Mouse (Mus musculus) embryonic facial prominence, embryonic 10.5 days (tissue): Measurements from ENCODE around the gene Tnfsfm13. TPM values are rescaled to one million over a fixed set of nuclear protein-coding genes. Genes with fewer than 3 reads are reported as not detected.

Experiments used
- DNase-seq: peaks from one replicate; pipeline ENCODE4 v3.0.0-alpha.2; 2017; ENCODE audit warnings: low spot score
- H3K27ac ChIP-seq: fragments of 300-500 bp; sonication (generic); replicated peaks from 2 replicates; pipeline ENCODE4 v1.5.1; 2016; ENCODE audit warnings: mild to moderate bottlenecking
- H3K27me3 ChIP-seq: fragments of 300-500 bp; sonication (generic); replicated peaks from 2 replicates; pipeline ENCODE4 v1.6.1; 2016; ENCODE audit warnings: low read depth, mild to moderate bottlenecking; ENCODE audit not compliant: poor library complexity, severe bottlenecking
- H3K36me3 ChIP-seq: fragments of 300-500 bp; sonication (generic); replicated peaks from 2 replicates; pipeline ENCODE4 v1.6.1; 2016; ENCODE audit warnings: mild to moderate bottlenecking, moderate library complexity
- H3K4me1 ChIP-seq: fragments of 300-500 bp; sonication (generic); 2 replicates; pipeline ENCODE4 v1.6.1; 2016
- H3K4me3 ChIP-seq: fragments of 300-500 bp; sonication (generic); 2 replicates; pipeline ENCODE4 v1.5.1; 2016; ENCODE audit warnings: mild to moderate bottlenecking, moderate library complexity
- H3K9me3 ChIP-seq: fragments of 300-500 bp; sonication (generic); 2 replicates; pipeline ENCODE4 v1.6.1; 2016; ENCODE audit warnings: mild to moderate bottlenecking
- WGBS: fragments of 180-500 bp; shearing (Covaris S2); methylation state at CpG from one replicate; pipeline ENCODE4 v1.1.7; 2016; 5-methylcytosine and 5-hydroxymethylcytosine counted together
- polyA plus RNA-seq: library from polyadenylated mRNA; unstranded; fragments of >200 nt; fragmentation: Nextera tagmentation; extraction: Ambion mirVana; gene quantifications from 2 replicates; pipeline ENCODE4 v1.2.1, GENCODE M21; 2016

Gene Tnfsfm13
- polyA plus RNA-seq, 1 experiment from 2014 or later, result 1.3 TPM

- H3K36me3 ChIP-seq, result peaks cover 84% of the 10 kb centered on the region
- 91% methylated on average over 3 of the region's 3 CpGs for WGBS
- H3K4me3 ChIP-seq, result peak overlapping the region; percentile 26; the same call in 1 of the 2 replicates
- DNase-seq, result no peak
- peaks cover 36% of the 10 kb centered on the region for H3K4me1 ChIP-seq
- H3K27ac ChIP-seq, result no peak overlapping the region
- H3K27me3 ChIP-seq, result no peaks in the 10 kb centered on the region
- no peaks in the 10 kb centered on the region for H3K9me3 ChIP-seq
These were observed 29.3 kb downstream of the Tnfsfm13 start for GRCm38 (mm10) chr11:69666665-69667005.

- DNase-seq, result peak; percentile 34
- peaks cover 79% of the 10 kb centered on the region for H3K36me3 ChIP-seq
- no peaks in the 10 kb centered on the region for H3K9me3 ChIP-seq
- no peaks in the 10 kb centered on the region for H3K27me3 ChIP-seq
- 32% methylated on average over 7 of the region's 7 CpGs for WGBS
- H3K4me3 ChIP-seq, result peak within 1 kb of the TSS; percentile 26
- 0 out of 2 replicates have a peak within 1 kb of the TSS, but pooled peaks have one; percentile 3 for H3K27ac ChIP-seq
- H3K4me1 ChIP-seq, result peaks cover 41% of the 10 kb centered on the region
These were observed 29.8 kb downstream of the Tnfsfm13 start, which contains the start of gene Cd68 for GRCm38 (mm10) chr11:69665961-69666664. Gene Cd68, minus strand, starts transcription at chr11:69666153.

- peaks cover 73% of the 10 kb centered on the region for H3K36me3 ChIP-seq
- no peaks in the 10 kb centered on the region for H3K27me3 ChIP-seq
- WGBS, result 80% methylated on average over 9 of the region's 9 CpGs
- peak overlapping the region; percentile 26 for H3K4me3 ChIP-seq
- DNase-seq, result peak; percentile 30
- H3K9me3 ChIP-seq, result no peaks in the 10 kb centered on the region
- peaks cover 42% of the 10 kb centered on the region for H3K4me1 ChIP-seq
- 0 out of 2 replicates have a peak overlapping the region, but pooled peaks have one; percentile 3 for H3K27ac ChIP-seq
These were observed 30.4 kb downstream of the Tnfsfm13 start for GRCm38 (mm10) chr11:69665457-69665960.

GRCm38 (mm10) chr11:69664841-69665240 is 31.1 kb downstream of the Tnfsfm13 start:
- DNase-seq, result no peak
- WGBS, result 96% methylated on average over 7 of the region's 7 CpGs
- peaks cover 35% of the 10 kb centered on the region for H3K4me1 ChIP-seq
- H3K27ac ChIP-seq, result no peak overlapping the region; the same call in 1 of the 2 replicates
- peak overlapping the region; percentile 26; the same call in 1 of the 2 replicates for H3K4me3 ChIP-seq
- H3K9me3 ChIP-seq, result no peaks in the 10 kb centered on the region
- peaks cover 72% of the 10 kb centered on the region for H3K36me3 ChIP-seq
- H3K27me3 ChIP-seq, result no peaks in the 10 kb centered on the region

GRCm38 (mm10) chr11:69663795-69664194 is 32.1 kb downstream of the Tnfsfm13 start:
- DNase-seq, result no peak
- H3K36me3 ChIP-seq, result peaks cover 72% of the 10 kb centered on the region

GRCm38 (mm10) chr11:69662967-69663671 is 32.8 kb downstream of the Tnfsfm13 start:
- H3K36me3 ChIP-seq, result peaks cover 72% of the 10 kb centered on the region
- H3K9me3 ChIP-seq, result no peaks in the 10 kb centered on the region
- peak overlapping the region; percentile 65 for H3K4me3 ChIP-seq
- no peak for DNase-seq
- peaks cover 25% of the 10 kb centered on the region for H3K4me1 ChIP-seq
- H3K27ac ChIP-seq, result peak overlapping the region; percentile 97
- H3K27me3 ChIP-seq, result no peaks in the 10 kb centered on the region
- WGBS, result 70% methylated on average over 13 of the region's 13 CpGs

More at GRCm38 (mm10) chr11:69663795-69664194, 32.1 kb downstream of the Tnfsfm13 start:
- Histone ChIP-seq H3K9me3 (no peaks in the 10 kb centered on the region), H3K27me3 (no peaks in the 10 kb centered on the region), H3K27ac (peak overlapping the region; percentile 97; the same call in 1 of the 2 replicates), H3K4me3 (peak overlapping the region; percentile 65; the same call in 1 of the 2 replicates), H3K4me1 (peaks cover 27% of the 10 kb centered on the region)
- 86% methylated on average over 6 of the region's 6 CpGs for WGBS

- H3K9me3 ChIP-seq, result no peaks in the 10 kb centered on the region
- H3K27me3 ChIP-seq, result no peaks in the 10 kb centered on the region
- WGBS, result under 1% methylated on average over 48 of the region's 48 CpGs
- H3K27ac ChIP-seq, result peak within 1 kb of the TSS; percentile 97
- H3K4me1 ChIP-seq, result peaks cover 25% of the 10 kb centered on the region
- DNase-seq, result peak; percentile 97
- H3K4me3 ChIP-seq, result peak within 1 kb of the TSS; percentile 65
- peaks cover 72% of the 10 kb centered on the region for H3K36me3 ChIP-seq
These were observed 33.5 kb downstream of the Tnfsfm13 start, which contains the start of gene Mpdu1 for GRCm38 (mm10) chr11:69662213-69662966. Gene Mpdu1, minus strand, starts transcription at chr11:69662642.

- Histone ChIP-seq H3K27ac (peak overlapping the region; percentile 97), H3K4me1 (peaks cover 33% of the 10 kb centered on the region), H3K4me3 (peak overlapping the region; percentile 65), H3K36me3 (peaks cover 74% of the 10 kb centered on the region), H3K9me3 (no peaks in the 10 kb centered on the region), H3K27me3 (no peaks in the 10 kb centered on the region)
- 86% methylated on average over 3 of the region's 3 CpGs for WGBS
- no peak for DNase-seq
These were observed 34.5 kb downstream of the Tnfsfm13 start for GRCm38 (mm10) chr11:69661221-69661881.

- no peaks in the 10 kb centered on the region for H3K9me3 ChIP-seq
- no peaks in the 10 kb centered on the region for H3K27me3 ChIP-seq
- H3K4me1 ChIP-seq, result peaks cover 54% of the 10 kb centered on the region
- H3K4me3 ChIP-seq, result 0 out of 2 replicates have a peak overlapping the region, but pooled peaks have one; percentile 11
- WGBS, result 83% methylated on average over 15 of the region's 15 CpGs
- H3K27ac ChIP-seq, result no peak overlapping the region
- H3K36me3 ChIP-seq, result peaks cover 74% of the 10 kb centered on the region
- DNase-seq, result no peak
These were observed 38.4 kb downstream of the Tnfsfm13 start for GRCm38 (mm10) chr11:69657462-69657881.

GRCm38 (mm10) chr11:69656617-69657461 is 39.1 kb downstream of the Tnfsfm13 start:
- no peaks in the 10 kb centered on the region for H3K27me3 ChIP-seq
- peaks cover 50% of the 10 kb centered on the region for H3K4me1 ChIP-seq
- no peaks in the 10 kb centered on the region for H3K9me3 ChIP-seq
- peak; percentile 66 for DNase-seq
- 81% methylated on average over 10 of the region's 10 CpGs for WGBS
- peaks cover 80% of the 10 kb centered on the region for H3K36me3 ChIP-seq
- peak overlapping the region; percentile 11; the same call in 1 of the 2 replicates for H3K4me3 ChIP-seq
- peak overlapping the region; percentile 55 for H3K27ac ChIP-seq

GRCm38 (mm10) chr11:69656065-69656455 is 39.8 kb downstream of the Tnfsfm13 start:
- Histone ChIP-seq H3K27ac (0 out of 2 replicates have a peak overlapping the region, but pooled peaks have one; percentile 7), H3K4me1 (peaks cover 42% of the 10 kb centered on the region), H3K27me3 (no peaks in the 10 kb centered on the region), H3K4me3 (0 out of 2 replicates have a peak overlapping the region, but pooled peaks have one; percentile 32), H3K36me3 (peaks cover 88% of the 10 kb centered on the region), H3K9me3 (no peaks in the 10 kb centered on the region)
- DNase-seq, result no peak
- WGBS, result 68% methylated on average over 5 of the region's 5 CpGs
